Mouse (Mus musculus): ENCODE results near the gene Fubp1. TPM values are rescaled to one million over a fixed set of nuclear protein-coding genes. Genes with fewer than 3 reads are reported as not detected.
A peak's percentile ranks its signal among the peaks of the same experiment; 100 is the strongest.

The Fubp1 gene
- polyA plus RNA-seq (2012; rRNA removed): 95.9 and 109 TPM in 2 replicates

GRCm38 (mm10) chr3:152209967-152210634, at the start of gene Fubp1, which contains the start of gene Dnajb4:
Fubp1 (plus strand) TSS chr3:152210422.
Dnajb4 (minus strand) TSS chr3:152210302.
- peak; percentile 99 to 100 for DNase-seq (ENCODE audit: extremely low spot score in 1 of 2, low spot score in 1 of 2)

GRCm38 (mm10) chr3:152160607-152161006, 49.6 kb upstream of the Fubp1 start:
- DNase-seq (ENCODE audit: extremely low spot score in 1 of 2, low spot score in 1 of 2): no peak

GRCm38 (mm10) chr3:152163320-152163719, 46.9 kb upstream of the Fubp1 start:
- DNase-seq (ENCODE audit: extremely low spot score in 1 of 2, low spot score in 1 of 2): no peak

- no peak for DNase-seq (ENCODE audit: extremely low spot score in 1 of 2, low spot score in 1 of 2)
Measured at GRCm38 (mm10) chr3:152165014-152165350, 45.2 kb upstream of the Fubp1 start.

DNA sequence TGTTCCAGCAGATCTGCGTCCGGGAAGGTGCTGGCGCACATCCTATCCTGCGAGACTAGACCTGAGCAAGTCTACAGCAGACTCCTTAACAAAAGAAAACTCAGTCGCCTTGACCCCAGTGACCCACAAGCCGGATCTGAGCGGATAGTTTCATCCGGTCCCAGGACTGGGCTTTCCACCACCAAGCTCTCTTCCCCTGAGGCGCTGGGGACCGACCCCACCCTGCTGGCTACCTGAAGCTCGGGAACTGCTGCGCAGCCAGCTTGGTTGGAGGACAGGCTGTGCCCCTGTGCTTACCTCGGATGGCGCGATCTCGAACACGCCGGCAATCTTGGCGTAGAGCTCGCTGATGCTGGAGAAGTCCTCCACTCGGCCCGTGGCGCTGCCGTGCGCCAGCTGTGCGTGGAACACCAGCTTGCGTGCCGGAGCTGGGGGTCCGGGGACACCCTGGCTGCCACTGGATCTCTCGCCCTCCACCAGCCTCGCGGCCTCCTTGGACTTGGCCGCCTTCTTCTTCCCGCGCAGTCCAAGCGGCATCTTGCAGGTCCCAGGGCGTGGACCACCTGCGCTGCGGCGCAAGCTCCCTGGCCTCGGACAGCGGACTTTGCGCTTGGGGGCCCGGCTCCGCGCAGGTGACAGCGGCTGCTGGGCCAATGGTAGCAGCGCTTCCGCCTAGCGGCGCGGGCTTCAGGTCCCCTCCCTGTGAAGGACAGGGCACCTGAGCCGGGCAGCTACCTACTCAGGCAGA, 44.7 kb upstream of the Fubp1 start:
- DNase-seq (ENCODE audit: extremely low spot score in 1 of 2, low spot score in 1 of 2): peak in 1 of 2 experiments; percentile 45

GRCm38 (mm10) chr3:152166099-152166423, 44.2 kb upstream of the Fubp1 start, which contains the start of gene Gipc2:
Gipc2 (minus strand) TSS chr3:152166230.
- DNase-seq (ENCODE audit: extremely low spot score in 1 of 2, low spot score in 1 of 2): no peak

GRCm38 (mm10) chr3:152166699-152167451, 43.3 kb upstream of the Fubp1 start:
- no peak for DNase-seq (ENCODE audit: extremely low spot score in 1 of 2, low spot score in 1 of 2)

GRCm38 (mm10) chr3:152168007-152168406, 42.2 kb upstream of the Fubp1 start:
- DNase-seq (ENCODE audit: extremely low spot score in 1 of 2, low spot score in 1 of 2): no peak

GRCm38 (mm10) chr3:152170407-152170806, 39.8 kb upstream of the Fubp1 start:
- DNase-seq (ENCODE audit: extremely low spot score in 1 of 2, low spot score in 1 of 2): no peak

DNA sequence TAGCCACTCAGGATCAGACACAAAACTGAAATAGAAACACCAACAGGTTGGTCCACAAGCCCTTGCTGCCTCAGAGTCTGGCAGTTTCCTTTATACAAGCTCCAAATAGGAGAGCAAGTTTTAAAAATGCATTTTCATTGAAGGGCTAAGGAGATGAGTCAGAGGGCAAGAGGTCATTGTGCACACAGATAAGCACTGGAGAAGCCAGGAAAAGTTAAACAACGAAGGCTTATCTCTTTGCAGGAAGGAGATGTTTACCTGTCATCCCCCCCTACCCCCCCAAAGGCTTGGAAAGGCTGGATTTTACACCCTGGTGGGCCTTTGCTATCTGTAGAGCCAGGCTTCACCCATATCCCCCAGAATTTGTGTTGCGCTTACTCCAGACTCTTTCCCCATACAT, 39.0 kb upstream of the Fubp1 start:
- DNase-seq (ENCODE audit: extremely low spot score in 1 of 2, low spot score in 1 of 2): no peak

GRCm38 (mm10) chr3:152171862-152172261, 38.4 kb upstream of the Fubp1 start:
- no peak for DNase-seq (ENCODE audit: extremely low spot score in 1 of 2, low spot score in 1 of 2)

- DNase-seq (ENCODE audit: extremely low spot score in 1 of 2, low spot score in 1 of 2): no peak
Measured at GRCm38 (mm10) chr3:152172322-152172935, 37.8 kb upstream of the Fubp1 start.

- DNase-seq (ENCODE audit: extremely low spot score in 1 of 2, low spot score in 1 of 2): no peak
Measured at GRCm38 (mm10) chr3:152178816-152179215, 31.4 kb upstream of the Fubp1 start.

GRCm38 (mm10) chr3:152179285-152179684, 30.9 kb upstream of the Fubp1 start:
- DNase-seq (ENCODE audit: extremely low spot score in 1 of 2, low spot score in 1 of 2): no peak

DNA sequence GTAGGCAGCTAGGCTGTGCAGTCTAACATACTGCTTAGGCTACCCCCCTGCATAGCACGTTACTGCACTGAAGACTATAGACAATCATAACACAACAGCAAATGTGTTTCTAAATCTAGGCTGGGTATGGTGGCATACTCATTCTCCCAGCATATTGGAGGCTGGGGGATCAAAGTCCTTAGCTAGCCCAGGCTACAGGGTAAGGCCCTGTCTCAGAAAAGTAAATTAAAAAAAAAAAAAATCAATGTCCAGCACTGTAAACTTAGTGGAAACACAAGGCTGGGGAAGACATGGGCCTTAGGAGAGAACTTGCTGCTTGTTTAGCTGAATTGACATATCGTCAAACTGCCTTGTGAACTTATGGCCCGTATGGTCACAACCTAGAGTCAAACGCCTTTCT, 29.6 kb upstream of the Fubp1 start:
- DNase-seq (ENCODE audit: extremely low spot score in 1 of 2, low spot score in 1 of 2): no peak

DNA sequence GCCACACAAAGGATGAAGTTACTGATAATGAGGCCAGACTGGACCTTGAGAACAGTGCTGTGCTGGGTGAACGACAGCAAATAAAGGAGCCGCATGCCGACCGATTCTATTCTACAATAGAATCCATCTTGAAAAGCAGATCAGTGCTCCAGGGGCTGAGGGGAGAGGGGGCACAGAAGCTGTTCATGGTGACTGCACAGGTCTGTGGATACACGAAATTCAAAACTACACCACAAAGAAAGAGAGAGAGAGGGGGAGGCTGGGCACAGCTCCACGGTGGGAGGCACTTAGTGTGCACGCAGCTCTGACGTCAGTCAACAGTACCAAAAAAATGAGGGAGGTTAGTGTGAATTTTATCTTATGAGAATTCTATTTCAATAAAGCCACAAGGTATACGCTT, 26.7 kb upstream of the Fubp1 start:
- DNase-seq (ENCODE audit: extremely low spot score in 1 of 2, low spot score in 1 of 2): no peak

GRCm38 (mm10) chr3:152186106-152186505, 24.1 kb upstream of the Fubp1 start:
- no peak for DNase-seq (ENCODE audit: extremely low spot score in 1 of 2, low spot score in 1 of 2)

DNA sequence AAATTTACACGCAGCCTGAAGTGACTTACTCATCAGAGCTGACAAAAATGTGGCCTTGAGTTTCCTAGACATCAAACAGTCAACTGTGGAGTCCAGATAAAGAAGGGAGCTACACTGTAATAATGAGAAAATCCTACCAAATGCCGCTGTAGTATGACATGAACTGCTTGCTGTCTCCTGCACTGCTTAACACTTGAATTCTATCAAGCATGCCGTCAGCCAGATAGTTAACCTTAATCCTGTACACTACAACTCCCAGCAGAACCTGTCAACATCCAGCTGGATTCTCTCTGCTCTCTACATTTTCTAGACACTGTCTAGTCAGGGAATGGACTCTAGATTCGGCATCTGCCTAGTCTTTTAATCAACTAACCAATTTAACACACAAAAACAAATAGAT, 20.9 kb upstream of the Fubp1 start:
- no peak for DNase-seq (ENCODE audit: extremely low spot score in 1 of 2, low spot score in 1 of 2)

DNA sequence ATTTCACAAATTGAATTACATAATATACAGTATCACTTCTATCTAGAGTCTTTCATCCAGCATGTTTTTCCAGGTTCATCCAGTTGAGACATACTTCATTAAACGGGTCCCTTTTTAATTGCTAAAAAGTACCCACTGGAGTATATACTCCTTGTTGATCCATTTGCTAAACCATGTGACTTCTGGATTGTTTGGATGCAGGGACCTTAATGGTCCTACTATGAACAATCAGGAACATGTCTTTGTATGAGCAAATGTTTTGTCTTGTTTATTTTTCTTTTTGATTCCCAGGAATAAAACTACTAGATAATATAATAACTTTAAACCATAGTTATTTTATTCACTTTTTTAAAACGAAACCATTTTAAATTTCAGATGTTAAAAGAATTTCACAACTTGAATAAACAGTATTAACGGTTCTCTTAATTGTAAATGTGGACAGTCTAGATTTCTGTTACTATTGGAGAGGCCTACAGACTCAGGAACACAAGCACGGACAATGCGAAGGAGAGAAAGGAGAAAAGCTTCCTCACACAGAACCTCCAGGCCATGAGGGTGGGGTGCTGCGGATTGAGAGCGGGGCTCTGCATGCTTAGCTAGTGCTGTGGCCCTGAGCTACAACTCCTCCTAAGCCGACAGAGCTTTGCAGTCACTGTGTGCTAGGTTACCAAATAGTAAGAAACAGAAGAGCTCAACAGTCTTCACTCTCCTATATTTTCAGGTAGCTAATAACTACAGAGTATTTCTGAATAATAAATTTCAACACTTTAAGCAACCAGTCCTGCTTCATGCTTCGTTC, 19.3 kb upstream of the Fubp1 start:
- no peak for DNase-seq (ENCODE audit: extremely low spot score in 1 of 2, low spot score in 1 of 2)

- DNase-seq (ENCODE audit: extremely low spot score in 1 of 2, low spot score in 1 of 2): no peak
Measured at GRCm38 (mm10) chr3:152191791-152192237, 18.4 kb upstream of the Fubp1 start.

Measured in frontal cortex, adult 2 months (tissue).